Comparison of ENCODE assay signal across 9 mouse cellular contexts in the genomic region with DNA sequence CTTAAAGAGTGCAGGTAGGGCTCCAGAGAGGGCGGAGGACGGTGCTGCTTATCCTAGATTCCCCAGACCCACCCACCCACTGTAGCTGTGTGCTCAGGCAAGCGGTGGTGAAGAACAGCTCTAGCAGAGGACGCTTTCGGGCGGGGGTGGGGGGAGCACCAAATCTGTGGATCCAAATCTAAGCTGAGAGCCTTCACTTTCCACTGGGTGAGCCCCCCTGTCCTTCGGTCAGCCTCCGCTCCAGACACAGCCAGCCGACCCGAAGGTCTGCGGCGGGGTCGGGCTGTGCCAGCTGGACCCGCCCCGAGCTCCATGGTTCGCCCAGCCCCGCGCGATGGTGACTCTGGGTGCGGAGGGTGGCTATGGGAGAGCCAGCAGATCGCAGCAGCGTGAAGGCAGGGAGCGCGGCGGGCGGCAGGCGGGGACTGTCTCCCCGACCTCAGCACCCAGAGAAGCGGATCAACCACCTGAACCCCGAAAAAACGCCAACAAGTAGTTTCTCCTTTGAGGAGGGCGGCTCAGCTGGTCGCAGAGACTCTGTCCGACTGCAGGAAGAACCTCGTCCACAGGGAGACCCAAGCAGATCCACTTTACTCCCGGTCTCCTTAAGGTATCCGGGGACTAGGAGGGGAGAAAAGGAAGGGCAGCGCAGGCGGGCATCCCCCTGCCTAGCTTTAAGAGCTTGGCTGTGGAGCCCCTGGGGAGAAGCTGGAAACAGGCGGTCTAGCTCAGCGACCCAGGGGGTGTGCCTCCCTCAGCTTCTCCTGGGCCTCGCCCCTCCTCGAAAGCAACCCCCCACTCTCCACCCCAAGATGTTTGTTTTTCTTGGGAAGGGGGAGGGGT. TPM values are rescaled to one million over a fixed set of nuclear protein-coding genes. Genes with fewer than 3 reads are reported as not detected.
DNase-seq lines count a peak whose midpoint lies in the region; ATAC-seq and TF ChIP-seq lines count a peak whose summit lies in the region.
"Had no signal": no experiment of that assay in that cellular context is flagged by ENCODE, and none has a peak within 500 bp of the region (broad histone marks: within the 10 kb centered on the region; RNA-seq: fewer than 3 reads in every experiment).

No protein-coding gene starts in this region.

- peak overlapping the region; percentile 96 for H3K4me2 ChIP-seq in forebrain, embryonic 14.5 days (ENCODE audit: low read length)
- peak overlapping the region; percentile 32 for H3K4me2 ChIP-seq in liver, embryonic 16.5 days (ENCODE audit: low read depth, low read length)

- WGBS in forebrain, embryonic 14.5 days: under 1% methylated on average over 43 of the region's 43 CpGs
- WGBS in kidney, adult 2 months: 3% methylated on average over 43 of the region's 43 CpGs
- WGBS in liver, embryonic 16.5 days (ENCODE audit: insufficient replicate concordance): 2% methylated on average over 43 of the region's 43 CpGs
- WGBS in thymus, adult 2 months: 7% methylated on average over 43 of the region's 43 CpGs

- H3K9me3 ChIP-seq in forebrain, embryonic 14.5 days (replicated peaks; ENCODE audit: control insufficient read depth, low read length): no peaks in the 10 kb centered on the region
- H3K9me3 ChIP-seq in liver, embryonic 16.5 days (replicated peaks; ENCODE audit: control insufficient read depth, low read length): no peaks in the 10 kb centered on the region

- TF ChIP-seq POLR2A in kidney, adult 2 months (IDR thresholded peaks at IDR 0.05; ENCODE audit: low read depth, low read length): no peak
- no peak for TF ChIP-seq POLR2A in thymus, adult 2 months (IDR thresholded peaks at IDR 0.05; ENCODE audit: control insufficient read depth, extremely low read depth, insufficient read depth, low read length, poor library complexity)

- peak overlapping the region; percentile 57 for H3K4me3 ChIP-seq in forebrain, embryonic 14.5 days (ENCODE audit: low read depth, low read length)
- H3K4me3 ChIP-seq in kidney, adult 2 months (ENCODE audit: insufficient read depth, low read depth, low read length): peak overlapping the region; percentile 60
- H3K4me3 ChIP-seq in liver, embryonic 16.5 days (ENCODE audit: low read depth, low read length): peak overlapping the region; percentile 13
- H3K4me3 ChIP-seq in thymus, adult 2 months (ENCODE audit: control insufficient read depth, insufficient read depth, low read length): no peak overlapping the region

- no peak for TF ChIP-seq CTCF in kidney, adult 2 months (conservative IDR thresholded peaks at IDR 0.05; ENCODE audit: insufficient read depth, insufficient read length, low read depth, low read length)
- TF ChIP-seq CTCF in thymus, adult 2 months (IDR thresholded peaks at IDR 0.05; ENCODE audit: borderline replicate concordance, control insufficient read depth, extremely low read depth, insufficient read depth, low read length, poor library complexity): no peak

- peaks cover 18% of the 10 kb centered on the region for H3K27me3 ChIP-seq in forebrain, embryonic 14.5 days (replicated peaks; ENCODE audit: control insufficient read depth, insufficient read depth, low read length)
- H3K27me3 ChIP-seq in kidney, adult 2 months (replicated peaks; ENCODE audit: control insufficient read depth, insufficient read depth, low read length): no peaks in the 10 kb centered on the region; the same call in 1 of the 2 replicates
- H3K27me3 ChIP-seq in liver, embryonic 16.5 days (ENCODE audit: control insufficient read depth, insufficient read depth, low read depth, low read length): peaks cover 29% of the 10 kb centered on the region
- no peaks in the 10 kb centered on the region; the same call in 1 of the 2 replicates for H3K27me3 ChIP-seq in thymus, adult 2 months (ENCODE audit: control insufficient read depth, insufficient read depth, low read length)

- peak overlapping the region; percentile 68 for H3K9ac ChIP-seq in forebrain, embryonic 14.5 days (ENCODE audit: low read length)
- no peak overlapping the region for H3K9ac ChIP-seq in liver, embryonic 16.5 days (ENCODE audit: low read depth, low read length)

- H3K27ac ChIP-seq in forebrain, embryonic 14.5 days (ENCODE audit: low read depth, low read length): no peak overlapping the region
- H3K27ac ChIP-seq in kidney, adult 2 months (ENCODE audit: insufficient read depth, low read depth, low read length): no peak overlapping the region
- no peak overlapping the region for H3K27ac ChIP-seq in liver, embryonic 16.5 days (ENCODE audit: low read length)
- H3K27ac ChIP-seq in thymus, adult 2 months (ENCODE audit: control insufficient read depth, insufficient read depth, low read length): no peak overlapping the region

- peak; percentile 65 for ATAC-seq in forebrain, embryonic 14.5 days
- no peak for ATAC-seq in liver, embryonic 16.5 days (ENCODE audit: low read depth)

- no peaks in the 10 kb centered on the region for H3K36me3 ChIP-seq in forebrain, embryonic 14.5 days (ENCODE audit: control insufficient read depth, insufficient read depth, low read length)
- no peaks in the 10 kb centered on the region for H3K36me3 ChIP-seq in kidney, adult 2 months (ENCODE audit: control insufficient read depth, insufficient read depth, low read length)
- H3K36me3 ChIP-seq in liver, embryonic 16.5 days (ENCODE audit: control insufficient read depth, insufficient read depth): no peaks in the 10 kb centered on the region
- H3K36me3 ChIP-seq in thymus, adult 2 months (ENCODE audit: control insufficient read depth, insufficient read depth, low read length): no peaks in the 10 kb centered on the region
- H3K36me3 ChIP-seq: G1E had no signal

- no peaks in the 10 kb centered on the region; the same call in 1 of the 2 replicates for H3K4me1 ChIP-seq in forebrain, embryonic 14.5 days (ENCODE audit: control insufficient read depth, insufficient read depth, low read length)
- no peaks in the 10 kb centered on the region for H3K4me1 ChIP-seq in kidney, adult 2 months (ENCODE audit: control insufficient read depth, insufficient read depth, low read length)
- no peaks in the 10 kb centered on the region for H3K4me1 ChIP-seq in liver, embryonic 16.5 days (ENCODE audit: control insufficient read depth, low read depth, low read length)
- H3K4me1 ChIP-seq in thymus, adult 2 months (replicated peaks; ENCODE audit: control insufficient read depth, insufficient read depth, low read length): no peaks in the 10 kb centered on the region

- DNase-seq in gastrocnemius, postnatal 10 days: peak; percentile 21
- no peak for DNase-seq in gastrocnemius, adult 8-10 months (ENCODE audit: low spot score in 2 of 2)
- peak; percentile 13 to 21 for DNase-seq in adrenal gland, adult 18-20 months (ENCODE audit: low spot score in 2 of 2)
- DNase-seq in forebrain, embryonic 14.5 days (ENCODE audit: low spot score): peak; percentile 38
- DNase-seq in kidney, adult 2 months: peak; percentile 18
- peak; percentile 41 for DNase-seq in right cerebral cortex, adult 18-20 months
- no peak for DNase-seq in thymus, adult 2 months

RNA-seq across cellular contexts. Expression of gene Kcnc2, which starts 0.8 kb away (rescaled TPM):
- under 1 TPM; 0.34 to 0.49 TPM for total RNA-seq in gastrocnemius, postnatal 10 days (2021)
- total RNA-seq in gastrocnemius, adult 8-10 months (2022): under 1 TPM; 0.07 to 0.94 (median 0.14) TPM
- total RNA-seq in adrenal gland, adult 18-20 months (2021): under 1 TPM in 1 of 2 experiments, not detected in 1; 0.13 TPM
- polyA plus RNA-seq in forebrain, embryonic 14.5 days (2014; fragmentation: Nextera tagmentation; extraction: Ambion mirVana): 3.5 and 4.4 TPM in 2 replicates
- polyA plus RNA-seq in kidney, adult 2 months (2012; rRNA removed): 1.4 and 1.7 TPM in 2 replicates
- polyA plus RNA-seq in liver, embryonic 16.5 days (2015; fragmentation: Nextera tagmentation; extraction: Ambion mirVana): 0.02 TPM in 1 of 2 replicates, not detected in the other
- polyA plus RNA-seq in thymus, adult 2 months (2012; rRNA removed): 0.07 and 0.10 TPM in 2 replicates
- polyA plus RNA-seq: G1E had no signal

Comparison
In these comparisons a context has a peak if more than half of its experiments do, and no peak if none do; other contexts are left out.
1. DNase-seq: peak in gastrocnemius, postnatal 10 days (single experiment), adrenal gland, adult 18-20 months (2 of 2), forebrain, embryonic 14.5 days (single experiment), kidney, adult 2 months (single experiment) and right cerebral cortex, adult 18-20 months (single experiment); none in gastrocnemius, adult 8-10 months (0 of 2) and thymus, adult 2 months (single experiment).